Mouse (Mus musculus): ENCODE measurements around the gene Bmf.

Gene Bmf

GRCm38 (mm10) chr2:118545242-118546103, 4.0 kb downstream of the Bmf start:
- peak; percentile 84 for DNase-seq (ENCODE audit: low read depth, low spot score)

DNA sequence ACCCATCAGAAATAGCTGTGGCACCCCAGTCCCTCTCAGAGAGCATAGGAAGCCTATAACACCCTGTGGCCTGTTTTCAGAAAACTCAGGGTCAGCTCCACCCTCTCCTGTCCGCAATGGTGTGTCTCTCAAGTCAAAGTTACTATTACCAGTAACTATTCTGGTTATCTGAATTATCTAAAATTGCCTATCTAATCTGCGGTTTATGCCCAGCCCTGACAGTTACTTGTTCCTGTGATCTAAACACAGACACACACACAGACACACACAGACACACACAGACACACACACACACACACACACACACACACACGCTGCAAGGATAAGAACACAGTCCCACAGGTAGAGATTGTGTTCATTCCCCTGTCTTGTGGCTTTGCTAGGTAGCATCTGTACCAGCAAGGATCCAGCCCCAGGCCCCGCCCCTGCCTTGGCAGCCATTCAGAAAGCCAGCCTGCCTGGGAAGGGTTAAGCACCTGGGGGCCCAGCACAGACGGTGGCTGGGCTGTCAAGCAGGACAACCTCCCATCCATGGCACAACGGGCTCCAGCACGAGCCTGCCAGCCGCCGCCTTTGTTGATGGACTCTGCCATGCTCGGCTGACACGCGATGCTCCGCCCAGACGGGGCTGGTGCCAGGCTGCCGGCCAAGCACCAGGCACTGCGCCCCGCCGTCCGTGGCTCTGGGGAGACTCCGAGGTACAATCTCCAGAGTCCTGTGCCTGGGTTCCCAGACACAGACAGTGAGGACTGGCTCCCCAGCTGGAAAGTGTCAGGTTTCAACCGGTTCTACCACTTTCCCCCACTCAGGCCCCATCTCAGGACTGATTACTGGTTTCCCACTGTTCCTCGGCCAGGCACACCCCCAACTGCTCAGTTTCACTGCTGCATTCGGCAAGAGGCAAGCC, 5.3 kb downstream of the Bmf start:
- peak; percentile 83 for DNase-seq (ENCODE audit: low read depth, low spot score)

DNA sequence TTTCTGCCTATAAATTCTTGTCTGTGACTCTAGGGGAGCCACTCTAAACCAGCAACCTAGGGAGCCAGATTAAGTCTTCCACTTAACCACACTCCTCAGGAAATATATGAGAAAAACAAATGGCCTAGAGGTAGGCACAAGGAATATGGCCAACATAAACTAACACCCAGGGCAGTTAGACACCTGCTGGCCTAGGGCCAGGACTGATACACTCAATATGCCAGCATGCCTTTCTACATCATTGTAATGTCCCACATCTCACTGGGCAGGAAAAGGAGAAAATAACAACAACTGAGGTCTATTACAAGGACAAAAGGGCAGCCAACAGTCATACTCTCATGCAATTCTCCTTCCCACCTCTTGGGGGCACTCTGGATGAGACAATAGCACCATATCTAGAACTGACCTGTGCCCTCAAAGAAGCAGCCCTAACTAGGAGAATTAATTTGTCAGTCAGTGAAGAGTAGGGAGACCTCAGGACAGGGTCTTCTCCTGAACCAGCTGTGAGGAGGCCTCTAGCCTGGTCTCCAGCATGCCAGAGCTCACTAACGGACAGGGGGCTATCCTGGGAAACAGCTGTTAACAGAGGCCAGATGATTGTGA, 6.4 kb downstream of the Bmf start:
- no peak for DNase-seq (ENCODE audit: low read depth, low spot score)

- no peak for DNase-seq (ENCODE audit: low read depth, low spot score)
These were observed 7.8 kb downstream of the Bmf start for GRCm38 (mm10) chr2:118541716-118542115.

- no peak for DNase-seq (ENCODE audit: low read depth, low spot score)
These were observed 8.8 kb downstream of the Bmf start for GRCm38 (mm10) chr2:118540691-118541117.

GRCm38 (mm10) chr2:118539881-118540516, 9.5 kb downstream of the Bmf start:
- no peak for DNase-seq (ENCODE audit: low read depth, low spot score)

DNA sequence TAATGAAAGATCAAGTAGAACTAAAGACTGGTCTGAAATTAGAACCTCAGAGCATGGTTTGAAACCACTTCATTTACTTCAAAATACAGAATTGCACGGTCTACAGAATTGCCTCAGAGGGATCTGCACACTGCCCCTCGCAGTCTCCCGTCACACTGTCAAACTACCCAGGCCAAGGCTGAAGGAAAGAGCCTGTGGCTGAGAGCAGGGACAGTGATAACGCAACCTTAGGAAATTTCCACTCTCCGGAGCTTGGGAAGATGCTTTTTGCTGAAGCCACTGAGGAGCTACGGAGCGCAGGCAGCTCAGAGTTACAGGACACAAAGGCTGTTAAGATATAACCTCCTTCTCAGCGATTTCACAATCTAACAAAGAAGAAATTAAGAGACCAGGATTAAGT, 10.4 kb downstream of the Bmf start:
- no peak for DNase-seq (ENCODE audit: low read depth, low spot score)

DNA sequence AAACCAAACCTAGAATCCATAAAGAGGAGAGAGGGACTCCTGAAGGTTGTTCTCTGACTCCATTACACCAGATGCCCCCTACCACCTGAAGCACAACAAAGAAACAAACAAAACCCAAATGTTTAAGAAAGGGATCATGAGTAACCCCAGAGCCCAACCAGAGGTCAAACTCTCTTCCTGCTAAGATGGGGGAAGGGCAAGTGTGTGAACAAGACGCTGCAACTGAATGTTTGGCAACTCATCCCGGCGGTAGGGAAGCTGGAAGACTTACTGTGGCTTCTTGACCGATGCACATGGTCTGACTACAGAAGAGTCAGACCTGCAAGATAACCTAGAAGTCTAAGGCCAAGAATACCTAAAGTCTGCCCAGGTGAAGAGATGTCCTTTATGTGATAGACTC, 12.3 kb downstream of the Bmf start:
- no peak for DNase-seq (ENCODE audit: low read depth, low spot score)

DNA sequence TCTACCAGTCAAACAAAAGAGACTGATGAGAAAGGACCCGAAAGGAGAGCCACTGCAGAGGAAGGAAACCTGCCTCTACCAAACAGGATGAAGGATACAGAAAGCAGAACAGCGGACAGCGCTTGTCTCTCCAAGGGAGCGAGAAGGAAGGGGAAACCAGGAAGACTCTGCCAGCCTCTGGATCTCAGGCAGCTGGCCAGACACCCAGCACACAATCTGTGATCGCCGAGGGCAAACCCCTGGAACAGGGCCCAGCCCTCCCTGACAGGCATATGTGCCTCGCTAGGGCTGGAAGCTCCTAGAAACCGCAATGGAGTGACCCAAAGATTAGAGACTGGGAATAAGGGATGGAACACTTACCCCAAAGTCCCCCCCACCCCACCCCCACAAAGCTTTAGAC, 12.9 kb downstream of the Bmf start:
- no peak for DNase-seq (ENCODE audit: low read depth, low spot score)

DNA sequence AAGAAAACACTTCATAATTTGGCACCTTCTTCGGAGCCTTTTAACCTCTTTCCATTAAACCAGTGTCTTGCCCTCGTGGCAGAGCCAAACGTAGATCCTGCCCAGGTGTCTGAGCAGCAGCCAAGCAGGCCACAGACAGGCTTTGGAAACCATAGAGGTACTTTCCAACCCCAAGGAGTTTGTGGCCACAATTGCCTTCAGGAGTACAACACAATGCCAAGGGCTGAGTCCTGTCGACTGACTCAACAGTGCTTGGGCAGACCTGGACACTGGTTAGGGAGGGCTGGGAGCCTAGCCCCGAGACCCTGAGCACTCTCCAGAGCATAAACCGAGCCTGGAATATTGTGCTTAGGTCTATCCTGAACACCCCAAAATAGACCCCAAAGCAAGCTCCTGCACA, 13.4 kb downstream of the Bmf start:
- no peak for DNase-seq (ENCODE audit: low read depth, low spot score)

GRCm38 (mm10) chr2:118533969-118534368, 15.5 kb downstream of the Bmf start:
- DNase-seq (ENCODE audit: low read depth, low spot score) = no peak

GRCm38 (mm10) chr2:118532855-118533675, 16.4 kb downstream of the Bmf start:
- DNase-seq (ENCODE audit: low read depth, low spot score) = peak; percentile 93

- no peak for DNase-seq (ENCODE audit: low read depth, low spot score)
These were observed 17.1 kb downstream of the Bmf start for GRCm38 (mm10) chr2:118532401-118532800.

- DNase-seq (ENCODE audit: low read depth, low spot score) = peak; percentile 83
These were observed 19.9 kb downstream of the Bmf start for GRCm38 (mm10) chr2:118529466-118530181.

GRCm38 (mm10) chr2:118526545-118526944, 22.9 kb downstream of the Bmf start:
- no peak for DNase-seq (ENCODE audit: low read depth, low spot score)

DNA sequence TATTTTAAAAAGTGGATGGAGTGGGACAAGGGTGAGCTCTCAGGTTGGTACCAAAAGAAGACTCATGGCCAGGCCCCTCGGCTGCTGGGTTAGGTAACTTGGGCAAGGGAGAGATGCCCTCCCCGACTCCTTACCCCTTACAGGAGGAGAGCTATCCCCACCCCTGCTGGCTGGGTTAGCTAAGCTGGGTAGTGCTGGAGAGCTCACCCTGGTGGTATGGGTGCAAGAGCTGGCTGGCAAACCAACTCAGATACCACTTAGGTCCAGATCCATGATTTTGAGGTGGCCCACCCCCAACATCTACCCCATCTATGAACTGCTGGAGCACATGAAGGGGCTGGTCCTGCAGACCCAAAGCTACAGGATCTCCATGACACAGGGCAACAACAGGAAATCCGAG, 24.7 kb downstream of the Bmf start:
- no peak for DNase-seq (ENCODE audit: low read depth, low spot score)

DNA sequence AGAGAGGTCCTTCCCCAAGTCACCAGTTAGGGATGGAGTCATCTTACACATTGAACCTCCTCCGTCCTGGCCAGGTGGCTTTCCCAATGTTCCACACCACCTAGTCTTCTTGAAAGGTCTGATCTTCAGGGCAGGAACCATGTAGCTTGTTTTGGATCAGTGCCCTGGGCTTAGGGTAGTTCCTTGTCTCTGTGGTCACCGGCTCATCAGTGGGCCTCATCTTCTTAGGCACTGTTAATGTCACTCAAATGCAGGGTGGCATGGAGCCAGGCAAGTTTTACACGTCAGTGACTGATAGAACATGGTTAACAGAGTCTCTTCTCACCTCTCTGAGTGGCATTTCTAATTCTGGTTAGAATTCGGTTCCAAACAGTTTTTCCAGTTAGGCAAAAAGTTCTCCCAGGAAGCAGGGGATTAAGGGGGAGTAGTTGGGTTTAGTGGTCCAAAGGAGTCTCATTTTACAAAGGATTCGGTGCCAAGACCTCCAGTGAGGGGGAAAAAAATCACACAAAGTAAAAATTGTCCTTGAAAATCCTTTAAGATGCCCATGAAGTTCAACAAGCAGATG, 26.2 kb downstream of the Bmf start:
- DNase-seq (ENCODE audit: low read depth, low spot score) = no peak

DNA sequence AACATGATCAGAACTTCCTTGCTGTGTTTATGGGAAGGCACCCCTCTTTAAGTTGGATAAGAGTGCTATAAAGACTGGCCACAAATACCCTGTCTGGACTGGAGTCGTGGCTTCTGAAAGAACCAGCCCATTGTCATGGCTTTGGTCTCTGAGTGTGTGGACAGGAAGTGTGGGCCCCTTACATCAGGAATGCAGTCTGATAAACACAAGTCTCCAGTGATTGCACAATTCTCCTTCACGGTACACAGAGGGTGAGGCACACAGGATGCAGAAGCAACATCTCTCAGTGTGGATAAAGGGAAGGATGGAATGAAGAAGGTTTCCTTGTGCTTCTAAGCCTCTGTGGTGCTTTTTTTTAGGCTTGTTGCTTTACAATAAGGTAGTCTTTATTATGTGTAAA, 27.2 kb downstream of the Bmf start:
- no peak for DNase-seq (ENCODE audit: low read depth, low spot score)

GRCm38 (mm10) chr2:118520042-118520933, 29.2 kb downstream of the Bmf start:
- DNase-seq (ENCODE audit: low read depth, low spot score) = peak; percentile 80
